Mouse (Mus musculus): Measurements from ENCODE around the gene 2310011J03Rik.

DNA sequence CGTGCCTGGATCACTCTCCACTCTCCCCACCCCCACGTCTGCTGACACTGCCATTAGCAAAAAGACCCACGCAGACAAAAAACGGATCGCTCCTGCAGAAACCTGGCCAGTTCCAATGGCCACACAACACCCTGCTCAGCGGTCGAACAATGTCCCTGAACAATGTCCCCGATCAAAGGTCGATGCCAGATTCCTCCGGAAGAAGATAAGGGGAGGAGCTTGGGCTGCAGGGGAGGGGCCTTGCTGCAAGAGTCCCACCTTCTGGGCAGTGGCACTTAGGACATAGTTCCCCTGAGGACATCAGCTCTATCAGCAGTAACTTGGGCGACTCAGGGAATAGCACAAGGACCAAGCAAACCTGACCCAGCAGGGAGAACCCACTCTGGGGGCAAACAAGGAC lies 31.6 kb upstream of the 2310011J03Rik start:
- TF ChIP-seq POLR2A (IDR thresholded peaks at IDR 0.05; ENCODE audit: control insufficient read depth, extremely low read depth, insufficient read depth, low read length, poor library complexity) (no peak), CTCF (IDR thresholded peaks at IDR 0.05; ENCODE audit: borderline replicate concordance, control insufficient read depth, extremely low read depth, insufficient read depth, low read length, poor library complexity) (no peak)

Data from thymus, adult 2 months (tissue).